Mouse (Mus musculus) inflammation-experienced regulatory T-cells, adult 6 months (primary cell): Measurements from ENCODE around the gene Rce1. TPM values are rescaled to one million over a fixed set of nuclear protein-coding genes. Genes with fewer than 3 reads are reported as not detected.
A peak's percentile ranks its signal among the peaks of the same experiment; 100 is the strongest.

ENCODE experiments used
- ATAC-seq: one replicate; pipeline ENCODE4 v1.8.0; 2017
- polyA plus RNA-seq, 3 experiments: library from polyadenylated mRNA; unstranded; fragments of 100-300 nt; shearing (Covaris generic); gene quantifications; one replicate each; pipeline ENCODE4 v1.2.1; 2017

Gene Rce1
- 10 to 100 TPM; 41.4 to 48.1 (median 42.1) TPM for polyA plus RNA-seq

DNA sequence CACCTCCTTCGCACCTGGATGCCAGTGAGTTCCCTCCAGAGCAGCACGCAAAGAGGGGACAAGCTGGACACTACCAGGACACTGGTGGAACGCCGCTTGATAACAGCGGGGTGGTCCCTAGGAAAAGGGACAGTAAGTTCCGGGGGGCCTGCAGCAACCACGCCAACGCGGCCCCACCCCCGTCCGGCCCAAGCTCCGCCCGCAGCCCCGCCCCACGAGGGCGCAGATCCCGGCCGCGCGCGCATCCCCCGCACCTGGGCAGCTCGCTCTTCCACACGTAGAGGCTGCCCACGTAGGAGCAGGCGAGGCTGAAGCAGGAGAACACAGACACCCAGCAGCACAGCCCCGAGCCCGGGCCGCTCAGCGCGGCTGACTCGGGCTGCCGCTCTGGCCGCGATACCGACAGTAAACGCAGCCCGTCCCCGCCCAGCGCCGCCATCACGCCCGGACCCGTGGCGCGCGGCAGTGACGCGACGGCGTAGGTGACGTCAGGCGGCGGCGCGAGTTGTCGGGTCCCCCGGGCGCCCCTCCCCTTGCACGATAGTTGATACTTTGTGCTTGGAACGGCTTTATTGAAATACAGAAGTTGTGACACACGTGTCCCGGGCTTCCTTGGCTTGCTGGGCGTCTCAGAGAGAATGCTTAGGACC is at the start of gene Rce1:
Rce1 (minus strand) TSS at position 463 of the 650 bp plus-strand sequence.
- peak; percentile 82 for ATAC-seq

DNA sequence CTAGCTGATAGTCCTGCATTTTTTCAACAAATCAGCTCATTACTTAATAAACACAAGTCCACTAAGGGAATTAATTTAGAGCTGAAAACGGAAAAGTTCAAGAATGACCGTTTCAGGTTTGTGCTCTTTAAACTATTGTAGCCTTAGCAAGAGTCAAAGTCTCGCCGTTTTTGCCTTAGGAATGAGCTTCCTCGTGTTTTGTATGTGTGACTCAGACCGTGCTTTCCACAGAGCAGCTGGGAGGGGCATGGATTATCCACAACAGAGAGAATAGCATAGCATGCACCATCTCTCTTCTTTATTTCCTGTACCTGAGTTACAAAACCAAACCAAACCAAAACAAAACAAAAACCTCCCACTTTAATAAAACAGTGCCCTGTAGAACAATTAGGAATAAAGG is 47.0 kb upstream of the Rce1 start:
- no peak for ATAC-seq

DNA sequence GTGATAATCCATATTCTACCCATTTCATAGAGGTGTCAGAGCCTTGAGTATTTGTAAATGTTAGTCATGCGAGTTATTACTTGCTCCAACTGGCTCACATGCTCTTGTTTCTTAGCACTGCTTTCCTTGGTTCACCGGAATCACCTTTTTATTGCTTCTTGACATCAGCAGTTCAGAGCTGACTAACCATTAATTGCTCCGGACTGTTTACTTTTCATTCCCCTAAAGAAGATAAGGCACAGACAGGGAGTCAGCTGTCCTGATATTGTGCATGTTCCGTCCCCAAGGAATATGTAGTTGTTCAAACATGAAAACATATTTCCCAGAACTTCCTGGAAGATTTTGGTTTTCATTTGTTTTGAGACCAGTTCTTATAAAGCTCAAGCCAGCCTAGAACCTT is 45.3 kb upstream of the Rce1 start:
- ATAC-seq: no peak

DNA sequence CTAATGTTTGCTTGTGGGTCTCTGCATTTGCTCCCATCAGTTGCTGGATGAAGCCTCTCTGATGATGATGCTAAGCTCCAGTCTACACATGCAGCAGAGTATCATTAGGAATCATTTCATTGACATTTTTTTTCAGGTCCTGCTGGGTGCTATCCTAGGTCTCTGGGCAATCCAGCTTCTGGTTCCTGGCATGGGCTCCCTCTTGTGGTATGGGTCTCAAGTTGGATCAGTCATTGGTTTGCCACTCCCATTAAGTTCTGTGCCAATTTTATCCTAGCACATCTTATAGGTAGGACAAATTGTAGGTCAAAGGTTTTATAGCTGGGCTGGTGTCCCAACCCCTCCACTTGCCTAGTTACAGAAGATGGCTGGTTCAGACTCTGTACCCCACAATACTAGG is 41.4 kb upstream of the Rce1 start:
- ATAC-seq: no peak

DNA sequence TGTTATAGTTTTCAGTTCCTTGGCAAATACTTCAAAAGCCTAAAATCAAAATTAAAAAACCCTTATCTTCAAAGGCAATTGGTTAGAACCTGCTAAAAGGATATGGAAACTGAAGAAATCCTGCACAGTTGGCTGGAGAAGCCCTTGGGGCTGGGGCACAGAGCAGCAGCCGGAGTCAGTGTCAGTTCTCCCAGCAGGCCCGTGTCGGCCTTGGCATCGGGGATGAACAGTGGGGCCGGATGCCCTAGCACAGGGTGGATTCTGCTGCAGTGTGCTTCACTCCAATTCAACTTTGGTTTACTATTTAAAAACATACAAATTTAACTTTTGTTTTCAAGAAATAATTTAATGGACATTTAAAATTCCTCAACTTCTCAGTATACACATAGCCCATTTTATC is 32.7 kb upstream of the Rce1 start:
- no peak for ATAC-seq

DNA sequence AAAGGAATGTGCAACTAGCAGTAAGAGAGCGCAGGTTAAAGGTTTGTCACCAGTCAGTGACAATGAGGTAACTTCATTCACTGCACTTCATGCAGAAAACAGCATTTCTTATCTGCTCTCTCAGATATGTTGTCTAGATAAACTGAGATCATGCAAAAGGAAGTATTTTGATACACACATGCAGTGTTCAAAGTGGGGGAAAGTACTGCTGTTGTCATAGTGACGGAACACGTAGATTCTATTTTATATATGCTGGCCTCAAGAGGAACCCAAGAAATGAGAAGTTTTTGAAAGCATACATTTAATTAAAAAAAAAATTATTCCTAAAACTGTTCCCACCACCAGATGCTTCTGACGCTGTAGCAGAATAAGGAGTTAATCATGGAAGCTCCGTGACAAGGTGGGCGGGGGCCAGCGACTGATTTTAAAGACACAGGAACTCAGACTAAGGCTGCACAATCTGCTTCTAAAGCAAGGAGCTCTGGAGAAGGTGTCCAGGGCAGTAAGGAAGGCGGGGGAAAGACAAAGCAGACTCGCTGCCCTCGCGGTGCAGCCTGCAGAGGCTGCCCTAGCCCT is 21.6 kb upstream of the Rce1 start:
- no peak for ATAC-seq

DNA sequence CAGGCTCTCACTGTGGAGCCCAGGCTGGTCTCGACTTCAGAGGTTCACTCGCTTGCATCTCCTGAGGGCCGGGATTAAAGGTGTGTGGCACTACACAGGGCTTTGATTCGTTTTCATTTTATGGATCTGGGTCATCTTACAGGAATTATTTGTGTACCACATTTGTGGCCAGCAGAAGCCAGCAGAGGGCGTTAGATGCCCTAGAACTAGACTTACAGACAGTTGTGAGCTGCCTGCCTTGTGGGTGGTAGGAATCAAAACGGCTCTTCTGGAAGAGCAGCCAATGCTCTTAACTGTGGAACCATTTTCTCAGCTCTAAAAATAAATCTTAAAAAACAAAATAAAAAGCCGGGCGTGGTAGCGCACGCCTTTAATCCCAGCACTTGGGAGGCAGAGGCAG is 18.8 kb upstream of the Rce1 start:
- ATAC-seq: no peak

DNA sequence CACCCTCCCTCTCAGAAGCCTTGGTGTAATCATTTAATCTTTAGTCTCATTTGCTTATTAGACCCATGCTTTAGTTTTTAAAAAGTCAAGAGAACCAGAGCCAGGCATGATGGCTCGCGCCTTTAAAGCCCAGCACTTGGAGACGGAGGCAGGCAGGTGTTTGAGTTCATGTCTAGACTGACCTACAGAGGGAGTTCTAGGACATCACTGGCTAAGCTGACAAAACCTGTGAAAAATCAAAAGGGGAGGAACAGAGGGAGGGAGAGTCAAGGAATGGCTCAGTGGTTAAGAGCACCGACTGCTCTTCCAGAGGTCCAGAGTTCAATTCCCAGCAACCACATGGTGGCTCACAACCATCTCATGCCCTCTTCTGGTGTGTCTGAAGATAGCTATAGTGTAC is 10.5 kb upstream of the Rce1 start:
- ATAC-seq: no peak

DNA sequence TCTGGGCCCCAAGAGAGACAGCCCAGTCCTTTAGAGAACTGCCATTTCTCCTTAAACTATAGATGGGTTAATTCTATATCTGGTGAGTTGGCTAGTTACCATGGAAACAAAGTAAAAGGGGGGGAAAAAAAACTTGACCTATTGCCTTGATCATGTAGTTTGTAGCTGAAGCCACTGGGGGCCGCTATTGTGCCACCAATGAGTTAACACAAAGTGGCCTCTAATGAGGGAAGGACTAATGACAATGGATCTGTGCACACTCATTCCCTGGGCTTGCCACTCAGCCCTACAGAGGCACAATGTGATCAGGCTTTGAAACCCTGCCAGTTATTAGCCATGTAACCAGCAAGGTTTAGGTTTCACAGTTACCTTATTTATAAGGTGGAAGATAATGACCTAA is 3.4 kb upstream of the Rce1 start:
- ATAC-seq: peak; percentile 42

DNA sequence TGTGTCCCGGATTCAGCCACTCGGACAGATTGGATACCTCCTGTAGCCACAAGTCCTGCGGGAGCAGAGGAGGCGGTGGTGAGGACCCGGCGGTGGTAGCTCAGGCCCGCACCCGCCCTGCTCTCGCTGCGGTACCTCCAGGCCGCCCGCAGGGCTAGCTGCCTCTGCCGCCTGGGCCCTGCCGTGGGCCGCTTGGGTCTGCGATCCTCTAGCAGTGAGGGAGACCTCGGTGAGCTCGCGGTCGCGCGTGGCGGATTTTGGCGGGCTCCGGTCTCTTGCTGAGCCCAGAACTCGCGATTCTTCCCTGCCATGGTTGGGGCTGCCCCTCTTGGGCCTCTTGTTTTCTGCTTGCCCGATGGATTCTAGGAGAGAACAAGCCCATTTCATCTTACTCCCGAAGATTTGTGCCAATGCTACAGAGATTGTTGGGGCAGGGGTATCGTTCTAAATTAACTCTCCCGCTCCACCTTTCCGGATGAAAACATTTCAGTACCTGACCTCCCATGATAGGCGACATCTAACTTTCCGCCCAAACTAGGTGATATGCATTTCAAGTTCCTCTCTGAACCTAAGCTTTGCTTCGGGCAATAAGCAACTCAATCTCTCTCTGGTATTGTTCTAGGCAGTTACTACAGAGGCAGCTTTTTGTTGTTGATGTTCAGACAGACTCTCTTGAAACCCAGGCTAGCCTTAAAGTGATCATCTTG is 541 bp upstream of the Rce1 start:
- ATAC-seq: peak; percentile 49

DNA sequence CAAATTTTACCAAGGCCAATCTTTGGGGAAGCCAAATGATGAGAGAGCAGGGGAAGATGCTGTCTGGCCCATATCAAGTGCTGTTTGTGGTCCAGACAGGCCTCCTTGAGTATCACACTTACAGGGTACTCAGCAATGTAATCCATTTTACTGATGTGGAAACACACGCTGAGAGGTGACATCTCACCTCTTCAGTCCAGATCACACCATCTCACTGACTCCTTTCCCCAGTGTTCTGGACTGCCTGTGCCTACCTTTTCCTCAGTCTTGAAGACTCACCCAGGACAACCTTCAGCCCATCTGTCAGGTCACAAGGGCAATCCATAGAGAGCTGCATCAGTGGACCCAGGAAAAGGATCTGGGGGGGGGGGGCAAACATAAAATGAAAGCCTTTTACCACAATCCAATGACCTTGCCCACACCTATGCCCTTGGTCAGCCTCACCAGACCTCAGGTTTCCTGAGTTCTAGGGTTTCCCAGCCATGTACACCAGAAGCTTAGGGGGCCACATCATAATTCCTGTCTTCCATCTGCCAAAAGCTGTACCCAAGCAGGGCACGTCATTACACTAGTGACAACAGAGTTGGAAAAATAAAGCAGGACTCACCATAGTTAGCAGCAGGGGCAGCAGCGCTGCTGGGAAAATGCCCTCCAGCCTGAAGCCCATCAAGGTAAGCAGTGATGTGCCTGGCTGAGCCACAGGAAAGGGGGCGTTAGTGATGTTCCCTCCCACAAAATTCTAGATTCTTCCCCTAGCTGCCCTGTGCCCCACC is 849 bp downstream of the Rce1 start:
- ATAC-seq: peak; percentile 46

DNA sequence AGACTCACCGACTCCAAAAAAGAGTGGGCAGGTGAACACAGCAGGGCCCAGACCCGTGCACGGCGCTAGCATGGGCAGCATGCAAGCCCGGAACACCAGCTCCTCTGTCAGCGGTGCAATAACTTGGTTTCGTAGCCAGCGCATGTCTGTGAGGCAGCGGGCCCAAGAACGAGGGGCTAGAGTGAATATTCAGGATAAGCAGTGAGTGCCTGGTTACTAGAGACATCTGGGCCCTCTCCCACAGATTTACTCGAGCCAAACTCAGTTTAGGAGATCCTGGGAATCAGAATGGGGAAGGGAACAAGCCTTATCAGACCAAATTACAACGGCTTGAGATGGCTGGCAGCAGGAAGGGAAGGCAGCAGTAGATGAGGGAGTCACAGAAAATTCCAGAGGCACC is 1.4 kb downstream of the Rce1 start:
- ATAC-seq: no peak

DNA sequence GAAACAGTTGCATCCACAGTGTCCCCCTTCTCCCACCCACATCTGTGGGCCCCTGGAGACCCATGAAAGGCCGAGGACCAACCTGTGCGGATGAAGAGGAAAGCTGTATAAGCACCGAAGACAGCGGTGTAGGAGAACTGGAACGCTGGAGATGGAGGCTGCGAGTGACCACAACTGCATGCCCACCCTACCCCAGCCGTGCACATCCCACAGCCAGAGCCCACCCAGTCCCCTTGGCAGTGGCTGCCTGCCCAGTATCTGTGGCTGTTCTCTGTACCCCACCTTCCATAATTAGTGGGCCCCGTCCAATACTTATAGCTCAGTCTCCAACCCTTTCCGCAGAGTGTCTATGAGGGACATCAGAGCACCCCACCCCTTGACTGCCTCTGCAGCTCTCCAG is 2.0 kb downstream of the Rce1 start:
- no peak for ATAC-seq

DNA sequence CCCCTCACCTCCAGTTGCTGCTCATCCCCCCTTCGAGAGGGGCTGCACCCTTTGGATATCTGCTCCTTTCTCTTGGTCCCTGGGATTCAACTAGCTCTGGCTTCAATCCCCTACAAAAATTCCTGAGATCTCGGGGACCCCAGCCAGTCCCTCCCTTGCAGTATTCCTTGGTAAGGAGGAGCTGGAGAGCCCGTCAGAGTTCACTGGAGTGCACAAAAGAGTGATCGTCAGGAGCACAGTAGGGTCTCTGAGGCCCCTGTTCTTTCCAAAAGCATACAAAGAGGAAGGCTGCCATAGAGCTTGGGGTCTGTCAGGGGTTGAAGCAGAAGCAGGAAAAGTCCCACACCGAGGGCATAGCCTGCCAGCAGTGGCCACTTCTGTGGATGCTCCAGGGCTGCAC is 2.7 kb downstream of the Rce1 start:
- no peak for ATAC-seq

DNA sequence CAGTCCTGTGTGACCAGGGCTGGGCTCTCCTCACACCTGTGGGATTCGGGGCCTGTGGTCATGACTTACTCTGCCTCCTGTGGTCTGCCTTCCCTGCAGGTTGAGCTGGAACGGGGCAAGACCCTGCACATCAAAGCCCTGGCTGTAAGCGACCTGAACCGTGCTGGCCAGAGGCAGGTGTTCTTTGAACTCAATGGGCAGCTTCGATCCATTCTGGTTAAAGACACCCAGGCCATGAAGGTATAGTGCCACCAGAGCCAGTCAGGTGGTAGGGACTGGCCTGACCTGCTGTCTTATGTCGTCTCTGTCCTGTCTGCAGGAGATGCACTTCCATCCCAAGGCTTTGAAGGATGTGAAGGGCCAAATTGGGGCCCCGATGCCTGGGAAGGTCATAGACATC is 4.7 kb downstream of the Rce1 start:
- ATAC-seq: no peak

DNA sequence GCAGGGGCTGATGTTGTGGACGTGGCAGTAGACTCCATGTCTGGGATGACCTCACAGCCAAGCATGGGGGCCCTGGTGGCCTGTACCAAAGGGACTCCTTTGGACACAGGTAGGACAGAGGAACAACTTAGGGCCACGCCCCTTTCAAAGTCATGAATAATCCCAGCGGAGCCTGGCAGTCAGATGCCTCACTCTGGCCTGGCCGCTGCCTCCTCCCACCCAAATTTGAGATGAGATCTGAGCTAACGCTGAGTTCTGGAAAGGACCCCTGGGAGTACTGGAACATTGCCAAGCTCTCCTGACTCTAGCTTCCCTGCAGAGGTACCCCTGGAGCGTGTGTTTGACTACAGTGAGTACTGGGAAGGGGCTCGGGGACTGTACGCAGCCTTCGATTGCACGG is 6.0 kb downstream of the Rce1 start:
- ATAC-seq: no peak

DNA sequence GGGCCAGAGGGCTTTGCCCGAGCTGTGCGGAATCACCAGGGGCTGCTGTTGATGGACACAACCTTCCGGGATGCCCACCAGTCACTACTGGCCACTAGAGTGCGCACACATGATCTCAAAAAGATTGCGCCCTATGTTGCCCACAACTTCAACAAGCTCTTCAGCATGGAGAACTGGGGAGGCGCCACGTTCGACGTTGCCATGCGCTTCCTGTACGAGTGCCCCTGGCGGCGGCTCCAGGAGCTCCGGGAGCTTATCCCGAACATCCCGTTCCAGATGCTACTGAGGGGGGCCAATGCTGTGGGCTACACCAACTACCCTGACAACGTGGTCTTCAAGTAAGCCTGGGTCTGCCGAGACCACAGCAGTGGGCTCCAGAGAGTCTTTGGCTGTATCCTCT is 7.3 kb downstream of the Rce1 start:
- no peak for ATAC-seq

DNA sequence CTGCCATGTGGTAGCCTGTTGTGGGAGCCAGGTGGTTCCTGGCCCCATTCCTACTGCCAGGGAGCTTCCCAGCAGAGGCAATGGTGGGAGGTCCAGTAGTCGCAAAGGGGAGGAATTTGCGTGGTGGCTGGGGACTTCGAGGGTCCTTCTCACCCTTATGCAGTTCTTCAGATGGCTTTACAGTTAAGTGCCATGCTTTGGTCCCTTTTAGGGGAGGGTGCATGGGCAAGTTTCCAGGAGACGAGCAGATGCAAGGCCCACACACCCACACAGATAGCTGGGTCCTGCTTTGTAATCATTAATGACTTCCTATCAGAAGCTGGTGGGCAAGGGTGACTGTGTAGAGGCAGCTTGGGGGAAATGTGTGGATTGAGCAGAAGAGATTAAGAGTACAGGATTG is 8.9 kb downstream of the Rce1 start:
- ATAC-seq: no peak

DNA sequence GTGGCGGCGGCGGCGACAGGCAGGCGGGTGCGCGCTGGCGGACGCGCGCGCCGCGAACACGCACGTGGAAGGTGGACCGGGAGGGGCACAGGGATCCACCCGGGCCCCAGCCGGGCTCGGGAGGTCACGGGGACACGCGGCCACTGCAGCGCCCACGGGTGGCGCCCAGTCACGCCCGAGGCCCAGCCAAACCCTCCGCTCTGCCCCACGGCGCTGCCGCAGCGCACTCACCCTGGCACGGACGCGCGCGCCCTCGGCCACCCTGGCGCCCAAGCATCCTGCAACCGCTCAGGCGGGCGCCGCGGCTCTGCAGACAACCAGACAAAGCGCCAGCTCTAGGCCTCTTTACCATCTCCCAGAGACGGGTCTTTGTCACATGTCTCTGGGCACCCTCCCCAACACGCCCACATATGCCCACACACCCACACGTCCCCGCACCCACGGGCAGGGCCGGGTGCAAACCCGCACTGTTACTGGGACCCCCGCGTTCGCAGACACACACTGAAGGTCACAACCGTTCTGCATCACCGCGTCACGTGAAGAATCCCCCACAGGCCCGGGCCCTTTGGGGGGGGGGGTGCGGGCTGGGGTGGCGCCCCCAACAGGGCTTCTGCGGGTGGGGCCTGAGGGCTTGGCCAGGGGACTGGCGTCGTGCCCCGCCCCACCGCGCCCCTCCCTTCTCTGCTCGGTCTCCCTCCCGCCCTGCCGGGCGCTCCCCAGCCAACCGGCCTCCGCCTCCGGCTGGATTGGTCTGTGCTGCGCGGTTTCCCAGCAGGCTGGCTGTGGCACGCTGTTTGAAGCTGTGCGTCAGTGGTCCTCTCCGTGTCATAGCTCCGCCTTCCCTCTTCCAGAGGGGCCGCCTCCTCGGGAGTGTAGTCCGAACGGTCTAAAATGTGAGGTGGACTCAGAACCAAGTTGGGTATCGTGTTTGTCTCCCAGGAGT is 10.0 kb downstream of the Rce1 start, which contains the start of gene Lrfn4:
Lrfn4 (minus strand) TSS at position 517 of the 943 bp plus-strand sequence.
- peak; percentile 46 for ATAC-seq

DNA sequence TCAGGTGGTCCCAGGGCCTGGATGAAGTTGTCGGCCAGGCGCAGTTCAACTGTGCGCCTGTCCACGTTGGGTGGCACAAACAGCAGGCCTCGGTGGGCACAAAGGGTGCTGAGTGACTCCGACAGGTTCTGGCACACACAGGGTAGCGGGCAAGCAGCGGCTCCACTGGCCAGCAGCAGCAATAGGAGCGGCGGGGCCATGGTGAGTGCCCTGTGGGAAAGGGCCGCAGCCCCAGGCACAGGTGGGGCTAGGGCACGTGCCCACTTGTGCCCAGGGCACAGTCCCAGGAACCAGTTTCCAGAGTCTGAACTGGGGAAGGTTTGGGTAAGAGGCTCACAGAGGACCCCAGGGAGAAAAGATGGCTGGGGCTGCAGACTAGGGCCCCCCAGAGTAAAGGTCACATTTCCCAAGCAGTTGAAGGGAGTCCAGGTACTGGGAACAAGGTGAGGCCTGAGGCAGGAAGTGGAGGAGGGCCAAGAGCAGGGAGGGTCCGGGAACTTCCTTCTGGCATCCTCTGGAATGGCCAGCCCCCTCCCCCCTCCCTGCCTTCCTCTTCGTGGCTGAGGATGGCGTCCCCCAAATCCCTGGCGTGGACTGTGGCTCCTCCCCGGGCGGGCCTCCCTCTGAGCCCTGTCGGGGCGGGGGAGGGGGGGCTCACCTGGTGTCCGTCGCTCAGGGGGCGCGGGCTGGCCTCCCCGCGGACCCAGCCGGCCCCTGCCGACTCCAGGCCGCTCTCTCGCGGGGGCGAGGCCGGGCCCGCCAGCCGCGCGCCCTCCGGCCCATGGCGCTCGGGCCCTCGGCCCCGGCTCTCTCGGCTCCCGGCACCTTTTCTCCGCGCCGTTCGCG is 10.9 kb downstream of the Rce1 start:
- ATAC-seq: no peak
